Mouse (Mus musculus): ENCODE results near the gene Tcf21. TPM values are rescaled to one million over a fixed set of nuclear protein-coding genes. Genes with fewer than 3 reads are reported as not detected.

The Tcf21 gene
- total RNA-seq, 1 experiment: not detected

DNA sequence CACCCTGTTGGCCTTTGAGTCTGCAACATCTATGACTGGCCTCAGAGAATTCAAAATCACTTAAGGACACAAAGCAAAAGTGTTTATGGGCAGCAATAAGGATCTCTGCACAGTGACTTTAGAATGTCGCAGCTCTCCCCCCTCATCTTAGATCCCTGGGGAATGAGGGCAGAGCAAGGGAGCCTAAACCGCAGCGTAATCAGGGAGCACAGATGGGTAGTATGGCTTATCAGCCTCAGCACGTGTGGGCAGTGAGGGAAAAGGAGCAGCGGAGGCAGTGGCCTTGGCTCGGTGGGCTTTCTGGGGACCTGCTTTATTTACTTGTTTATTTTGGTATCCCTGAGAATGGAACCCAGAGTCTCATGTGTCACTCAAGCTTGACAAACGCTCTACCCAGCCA, 34.4 kb upstream of the Tcf21 start:
- Histone ChIP-seq H3K36me3 (ENCODE audit: control insufficient read depth, insufficient read depth, low read length, poor library complexity, severe bottlenecking) (no peaks in the 10 kb centered on the region), H3K9me3 (ENCODE audit: control insufficient read depth, insufficient read depth, low read depth, low read length) (no peaks in the 10 kb centered on the region), H3K9ac (ENCODE audit: insufficient read depth, low read depth, low read length, poor library complexity, severe bottlenecking) (no peak overlapping the region), H3K4me1 (ENCODE audit: control insufficient read depth in 2 of 2, insufficient read depth in 2 of 2, low read length in 2 of 2, poor library complexity in 1 of 2) (no peaks in the 10 kb centered on the region), H3K4me3 (ENCODE audit: insufficient read depth in 1 of 2, low read depth in 1 of 2, low read length in 2 of 2, poor library complexity in 1 of 2, severe bottlenecking in 1 of 2) (no peak overlapping the region), H3K27ac (ENCODE audit: insufficient read depth, low read depth, low read length, poor library complexity, severe bottlenecking) (no peak overlapping the region)
- TF ChIP-seq HCFC1 (IDR thresholded peaks at IDR 0.05; ENCODE audit: borderline replicate concordance, insufficient read depth, low read length): no peak
- no peak for TF ChIP-seq ZNF384 (IDR thresholded peaks at IDR 0.05; ENCODE audit: low read depth, low read length)
- no peak for TF ChIP-seq CHD2 (IDR thresholded peaks at IDR 0.05; ENCODE audit: low read depth, low read length)
- no peak for TF ChIP-seq MAFK (IDR thresholded peaks at IDR 0.05; ENCODE audit: insufficient read depth, low read depth, low read length)
- TF ChIP-seq ZC3H11A (IDR thresholded peaks at IDR 0.05; ENCODE audit: borderline replicate concordance, low read depth, low read length): no peak
- no peak for DNase-seq (ENCODE audit: low read depth, low spot score)
- in situ Hi-C loops (cut with MboI; ENCODE audit: low sequenced_read_pairs in 2 of 2, unreplicated experiment in 2 of 2): no loop called here

DNA sequence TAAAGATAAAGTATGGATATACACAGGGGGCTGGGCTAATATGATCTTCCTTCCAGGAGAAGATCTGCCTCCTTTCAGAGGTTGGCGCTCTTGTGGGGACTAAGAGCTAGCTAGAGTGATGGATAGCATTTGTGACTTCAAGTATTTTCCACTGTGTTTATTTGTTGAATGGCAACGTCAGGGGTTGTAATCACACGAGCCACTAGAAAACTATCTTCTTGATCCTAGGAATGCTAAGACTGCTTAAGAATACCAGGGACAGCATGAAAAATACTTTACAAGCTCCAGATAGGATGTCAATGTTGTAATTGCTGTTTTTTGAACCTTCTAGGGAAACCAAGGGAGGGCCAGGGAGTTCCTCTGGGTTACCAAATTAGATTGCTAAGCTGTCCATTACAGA, 25.4 kb upstream of the Tcf21 start:
- Histone ChIP-seq H3K4me1 (ENCODE audit: control insufficient read depth in 2 of 2, insufficient read depth in 2 of 2, low read length in 2 of 2, poor library complexity in 1 of 2) (no peaks in the 10 kb centered on the region), H3K4me3 (ENCODE audit: insufficient read depth in 1 of 2, low read depth in 1 of 2, low read length in 2 of 2, poor library complexity in 1 of 2, severe bottlenecking in 1 of 2) (no peak overlapping the region), H3K27ac (ENCODE audit: insufficient read depth, low read depth, low read length, poor library complexity, severe bottlenecking) (no peak overlapping the region), H3K9me3 (ENCODE audit: control insufficient read depth, insufficient read depth, low read depth, low read length) (no peaks in the 10 kb centered on the region), H3K36me3 (ENCODE audit: control insufficient read depth, insufficient read depth, low read length, poor library complexity, severe bottlenecking) (no peaks in the 10 kb centered on the region), H3K9ac (ENCODE audit: insufficient read depth, low read depth, low read length, poor library complexity, severe bottlenecking) (no peak overlapping the region)
- in situ Hi-C loops (cut with MboI; ENCODE audit: low sequenced_read_pairs in 2 of 2, unreplicated experiment in 2 of 2): no loop called here
- TF ChIP-seq HCFC1 (IDR thresholded peaks at IDR 0.05; ENCODE audit: borderline replicate concordance, insufficient read depth, low read length): no peak
- no peak for TF ChIP-seq ZC3H11A (IDR thresholded peaks at IDR 0.05; ENCODE audit: borderline replicate concordance, low read depth, low read length)
- TF ChIP-seq CHD2 (IDR thresholded peaks at IDR 0.05; ENCODE audit: low read depth, low read length): no peak
- TF ChIP-seq ZNF384 (IDR thresholded peaks at IDR 0.05; ENCODE audit: low read depth, low read length): no peak
- TF ChIP-seq MAFK (IDR thresholded peaks at IDR 0.05; ENCODE audit: insufficient read depth, low read depth, low read length): no peak
- DNase-seq (ENCODE audit: low read depth, low spot score): no peak

- in situ Hi-C loops (cut with MboI; ENCODE audit: low sequenced_read_pairs in 2 of 2, unreplicated experiment in 2 of 2): no loop called here
These were observed 24.8 kb upstream of the Tcf21 start for GRCm38 (mm10) chr10:22844731-22845130.

DNA sequence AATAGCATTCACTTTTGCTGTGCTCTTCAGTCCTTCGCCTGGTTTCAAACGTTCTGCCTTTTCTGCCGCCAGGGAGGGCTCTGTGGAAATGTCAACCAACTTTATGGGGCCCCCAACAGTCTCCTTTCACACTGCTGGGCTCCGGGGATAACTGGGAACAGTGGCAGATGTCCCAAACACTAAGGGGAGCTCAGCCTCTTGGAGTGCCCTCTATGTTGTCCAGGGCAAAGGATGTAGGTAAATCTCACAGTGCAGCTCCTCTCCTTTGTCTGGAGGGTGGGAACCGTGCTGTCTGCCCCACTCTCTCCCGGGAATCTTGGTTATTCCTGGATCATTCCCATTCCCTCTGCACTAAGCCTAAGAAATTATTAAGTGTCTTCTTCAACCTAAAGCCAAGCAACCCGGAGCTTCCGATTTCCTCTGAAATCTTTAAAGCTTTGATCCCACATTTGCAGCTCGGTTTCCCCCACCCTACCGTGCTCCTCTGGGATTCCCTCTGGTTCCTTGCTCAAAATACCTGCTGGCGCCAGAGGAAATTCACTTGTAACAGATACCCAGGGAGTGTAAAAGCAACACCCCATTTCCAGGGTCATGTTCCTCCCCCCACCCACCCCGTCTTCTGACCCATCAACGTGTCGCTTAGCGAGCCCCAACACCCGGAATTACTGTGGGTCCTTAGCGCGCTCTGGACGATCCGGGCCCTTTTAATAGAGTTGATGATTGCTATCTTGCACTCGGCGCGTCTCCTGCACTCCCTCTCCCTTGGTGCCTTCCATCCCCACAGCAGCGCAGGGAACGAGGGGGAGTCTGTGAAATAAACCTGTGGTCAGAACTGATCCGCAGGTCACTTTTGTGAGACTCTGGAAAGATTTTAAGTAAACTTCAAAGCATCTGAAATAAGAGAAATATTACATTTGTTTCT, 23.7 kb upstream of the Tcf21 start:
- Histone ChIP-seq H3K4me3 (ENCODE audit: insufficient read depth in 1 of 2, low read depth in 1 of 2, low read length in 2 of 2, poor library complexity in 1 of 2, severe bottlenecking in 1 of 2) (peak overlapping the region; percentile 29 to 43), H3K27ac (ENCODE audit: insufficient read depth, low read depth, low read length, poor library complexity, severe bottlenecking) (no peak overlapping the region), H3K9ac (ENCODE audit: insufficient read depth, low read depth, low read length, poor library complexity, severe bottlenecking) (no peak overlapping the region), H3K9me3 (ENCODE audit: control insufficient read depth, insufficient read depth, low read depth, low read length) (no peaks in the 10 kb centered on the region), H3K36me3 (ENCODE audit: control insufficient read depth, insufficient read depth, low read length, poor library complexity, severe bottlenecking) (no peaks in the 10 kb centered on the region), H3K4me1 (ENCODE audit: control insufficient read depth in 2 of 2, insufficient read depth in 2 of 2, low read length in 2 of 2, poor library complexity in 1 of 2) (no peaks in the 10 kb centered on the region)
- TF ChIP-seq ZC3H11A (IDR thresholded peaks at IDR 0.05; ENCODE audit: borderline replicate concordance, low read depth, low read length): no peak
- TF ChIP-seq ZNF384 (IDR thresholded peaks at IDR 0.05; ENCODE audit: low read depth, low read length): no peak
- TF ChIP-seq MAFK (IDR thresholded peaks at IDR 0.05; ENCODE audit: insufficient read depth, low read depth, low read length): no peak
- TF ChIP-seq HCFC1 (IDR thresholded peaks at IDR 0.05; ENCODE audit: borderline replicate concordance, insufficient read depth, low read length): no peak
- no peak for TF ChIP-seq CHD2 (IDR thresholded peaks at IDR 0.05; ENCODE audit: low read depth, low read length)
- no peak for DNase-seq (ENCODE audit: low read depth, low spot score)
- in situ Hi-C loops (cut with MboI; ENCODE audit: low sequenced_read_pairs in 2 of 2, unreplicated experiment in 2 of 2): no loop called here

More at GRCm38 (mm10) chr10:22844731-22845130, 24.8 kb upstream of the Tcf21 start:
- Histone ChIP-seq H3K4me1 (ENCODE audit: control insufficient read depth in 2 of 2, insufficient read depth in 2 of 2, low read length in 2 of 2, poor library complexity in 1 of 2) (no peaks in the 10 kb centered on the region), H3K9me3 (ENCODE audit: control insufficient read depth, insufficient read depth, low read depth, low read length) (no peaks in the 10 kb centered on the region), H3K27ac (ENCODE audit: insufficient read depth, low read depth, low read length, poor library complexity, severe bottlenecking) (no peak overlapping the region), H3K4me3 (ENCODE audit: insufficient read depth in 1 of 2, low read depth in 1 of 2, low read length in 2 of 2, poor library complexity in 1 of 2, severe bottlenecking in 1 of 2) (no peak overlapping the region), H3K9ac (ENCODE audit: insufficient read depth, low read depth, low read length, poor library complexity, severe bottlenecking) (no peak overlapping the region), H3K36me3 (ENCODE audit: control insufficient read depth, insufficient read depth, low read length, poor library complexity, severe bottlenecking) (no peaks in the 10 kb centered on the region)
- TF ChIP-seq HCFC1 (IDR thresholded peaks at IDR 0.05; ENCODE audit: borderline replicate concordance, insufficient read depth, low read length) (no peak), ZC3H11A (IDR thresholded peaks at IDR 0.05; ENCODE audit: borderline replicate concordance, low read depth, low read length) (no peak), ZNF384 (IDR thresholded peaks at IDR 0.05; ENCODE audit: low read depth, low read length) (no peak), MAFK (IDR thresholded peaks at IDR 0.05; ENCODE audit: insufficient read depth, low read depth, low read length) (no peak), CHD2 (IDR thresholded peaks at IDR 0.05; ENCODE audit: low read depth, low read length) (no peak)
- no peak for DNase-seq (ENCODE audit: low read depth, low spot score)

Measured in ES-E14 (cell line).